Mouse (Mus musculus) layer of hippocampus, adult 11-12 months (tissue): ENCODE measurements around the gene Arhgap44.

Source experiments
- DNase-seq: peaks from one replicate; pipeline ENCODE4 v3.0.0; 2022; ENCODE audit warnings: low spot score

Gene Arhgap44

DNA sequence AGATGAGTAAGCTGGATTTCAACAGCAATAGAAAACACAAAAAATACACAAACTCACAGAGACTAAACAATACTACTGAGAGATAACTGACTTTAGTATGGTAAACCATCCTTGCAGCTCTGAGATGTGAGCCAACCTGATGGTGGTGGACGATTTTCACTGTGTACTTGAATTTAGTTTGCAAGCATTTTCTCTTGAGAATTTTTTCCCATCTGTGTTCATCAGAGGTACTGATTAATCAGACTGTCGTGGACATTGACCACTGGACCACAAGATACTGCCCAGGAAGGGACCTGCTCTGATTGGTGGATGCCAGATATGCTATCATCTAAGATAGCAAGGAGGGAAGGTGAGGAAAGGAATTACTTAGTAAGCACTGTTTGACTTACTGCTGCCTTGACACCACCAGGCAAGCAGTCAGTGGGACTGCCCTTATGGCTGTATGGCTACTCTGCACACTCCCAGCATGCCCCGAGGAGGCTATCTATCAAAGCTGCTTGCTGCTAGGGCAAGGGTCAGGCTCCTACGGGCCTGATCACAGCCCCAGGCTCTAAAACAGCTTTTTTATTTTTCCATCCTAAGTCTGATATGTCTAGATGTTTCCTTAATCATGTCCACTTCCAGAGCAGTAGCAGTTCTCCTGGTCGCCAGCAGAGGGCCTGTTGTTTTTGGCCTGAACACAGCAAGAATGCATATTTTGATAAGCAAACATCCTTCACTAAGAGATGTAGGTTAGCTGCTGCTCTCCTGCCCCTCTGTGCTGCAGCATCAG is 74.1 kb downstream of the Arhgap44 start:
- DNase-seq, result peak; percentile 55

- DNase-seq, result no peak
These were observed 82.0 kb downstream of the Arhgap44 start for GRCm38 (mm10) chr11:65080761-65081160.

GRCm38 (mm10) chr11:65080274-65080673 is 82.5 kb downstream of the Arhgap44 start:
- DNase-seq, result no peak

DNA sequence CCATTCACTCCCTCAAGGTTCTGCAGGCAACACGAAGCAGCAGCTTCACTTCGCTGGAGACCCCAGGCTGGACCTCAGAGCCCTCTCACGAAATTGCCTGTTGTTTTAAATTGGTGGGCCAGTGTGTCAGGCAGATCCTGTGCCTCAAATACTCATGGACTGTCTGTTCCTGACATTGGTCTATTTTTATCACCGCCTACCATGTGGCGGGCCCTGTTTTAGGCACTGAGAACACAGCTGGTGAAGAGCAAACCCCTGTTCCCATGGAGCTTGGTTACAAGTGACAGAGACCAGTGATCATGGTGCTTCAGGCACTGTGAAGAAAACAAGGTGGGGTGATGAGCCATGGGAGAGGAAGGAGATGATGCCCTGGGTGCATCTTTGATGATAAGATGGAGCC is 93.2 kb downstream of the Arhgap44 start:
- peak; percentile 63 for DNase-seq

- DNase-seq, result no peak
These were observed 93.7 kb downstream of the Arhgap44 start for GRCm38 (mm10) chr11:65069051-65069450.

- no peak for DNase-seq
These were observed 97.6 kb downstream of the Arhgap44 start for GRCm38 (mm10) chr11:65065201-65065600.

GRCm38 (mm10) chr11:65061437-65061836 is 101.3 kb downstream of the Arhgap44 start:
- DNase-seq, result no peak

DNA sequence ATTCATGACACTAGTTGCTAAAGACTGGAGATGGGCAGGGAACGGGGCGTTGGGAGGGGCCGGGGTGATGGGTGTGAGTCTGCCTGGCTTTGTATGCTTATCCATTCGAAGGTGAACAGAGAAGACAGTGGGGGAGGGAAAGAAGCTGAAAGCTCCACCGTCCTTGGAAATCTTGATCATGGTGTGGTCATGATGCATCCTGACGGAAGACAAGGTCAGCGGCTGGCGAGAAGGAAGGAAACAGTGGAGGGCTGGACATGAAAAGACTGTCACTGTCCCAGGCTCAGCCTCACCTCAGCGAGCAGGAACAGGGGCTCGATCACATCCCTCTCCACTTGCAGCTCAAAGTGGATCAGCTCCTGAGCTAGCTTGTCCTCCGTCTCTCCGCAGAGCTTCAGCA is 103.2 kb downstream of the Arhgap44 start:
- DNase-seq, result no peak

DNA sequence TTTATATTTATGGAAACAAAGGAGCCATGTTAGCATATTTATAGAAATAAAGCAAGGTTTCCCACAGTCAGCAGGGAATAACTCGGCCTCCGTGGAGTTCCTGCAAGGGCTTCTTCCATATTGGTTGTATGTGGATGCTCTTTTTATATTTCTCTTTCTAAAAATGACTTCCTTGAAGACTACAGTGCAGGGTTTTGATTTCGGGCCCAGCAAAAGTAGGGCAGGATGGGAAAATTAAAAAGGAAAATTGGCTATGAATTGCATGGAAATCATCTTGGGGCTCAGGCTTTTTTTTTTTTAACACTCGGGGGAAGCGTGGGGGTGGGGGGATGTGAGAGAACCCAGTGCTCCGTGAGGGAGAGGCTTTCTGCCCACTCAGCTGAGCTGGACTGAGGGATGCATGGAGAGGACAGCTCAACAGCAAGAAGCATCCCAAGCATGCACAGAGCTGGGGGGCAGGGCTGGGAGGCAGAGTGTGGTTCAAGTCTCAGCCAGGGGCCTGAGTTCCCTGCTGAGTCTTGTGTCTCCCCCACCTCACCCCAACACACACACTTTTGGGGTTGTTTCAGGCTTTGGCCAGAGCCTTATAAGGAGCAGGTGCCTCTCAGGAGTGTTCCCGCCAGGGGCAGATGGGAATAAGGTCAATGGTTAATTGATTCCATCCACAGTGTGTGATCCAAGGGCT is 104.4 kb downstream of the Arhgap44 start:
- DNase-seq, result no peak

GRCm38 (mm10) chr11:65055596-65055995 is 107.2 kb downstream of the Arhgap44 start:
- DNase-seq, result no peak

DNA sequence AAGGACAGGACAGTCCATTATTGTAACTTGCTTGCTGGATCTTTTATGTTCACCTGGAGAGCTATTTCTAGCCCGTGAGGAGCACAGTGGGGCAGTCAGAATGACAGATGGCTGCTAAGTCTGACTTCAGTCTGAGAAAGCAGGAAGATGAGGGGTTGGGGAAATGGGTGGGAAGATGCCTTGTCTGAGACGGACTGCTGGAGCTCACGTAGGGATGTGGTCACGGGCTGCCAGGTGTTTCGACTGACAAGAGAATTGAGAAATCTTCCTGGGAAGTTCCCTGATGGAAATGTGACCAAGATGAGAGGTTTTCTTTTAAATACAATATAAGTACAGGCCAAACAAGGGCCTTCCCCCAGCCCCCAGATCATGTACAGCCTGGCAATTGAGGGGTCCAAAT is 108.5 kb downstream of the Arhgap44 start:
- DNase-seq, result no peak

DNA sequence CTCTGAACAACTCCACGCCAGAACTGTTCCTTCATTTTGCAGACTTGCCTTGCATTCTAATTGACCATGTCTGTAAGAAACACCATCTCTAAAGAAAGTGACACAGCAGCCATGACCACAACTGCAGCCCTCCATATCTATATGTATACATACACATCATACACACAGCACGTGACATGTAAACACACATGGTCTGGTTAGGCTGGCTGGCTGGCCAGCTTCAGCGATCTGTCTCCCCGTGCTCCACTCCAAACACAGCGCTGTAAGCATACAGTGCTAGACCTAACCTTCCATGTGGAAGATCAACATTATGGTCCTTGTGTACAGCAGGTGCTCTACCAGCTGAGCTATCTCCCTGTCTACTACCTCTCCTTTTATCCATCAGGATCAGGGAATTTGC is 111.9 kb downstream of the Arhgap44 start:
- no peak for DNase-seq

GRCm38 (mm10) chr11:65049090-65049489 is 113.7 kb downstream of the Arhgap44 start:
- no peak for DNase-seq

GRCm38 (mm10) chr11:65040556-65040955 is 122.2 kb downstream of the Arhgap44 start:
- DNase-seq, result no peak

DNA sequence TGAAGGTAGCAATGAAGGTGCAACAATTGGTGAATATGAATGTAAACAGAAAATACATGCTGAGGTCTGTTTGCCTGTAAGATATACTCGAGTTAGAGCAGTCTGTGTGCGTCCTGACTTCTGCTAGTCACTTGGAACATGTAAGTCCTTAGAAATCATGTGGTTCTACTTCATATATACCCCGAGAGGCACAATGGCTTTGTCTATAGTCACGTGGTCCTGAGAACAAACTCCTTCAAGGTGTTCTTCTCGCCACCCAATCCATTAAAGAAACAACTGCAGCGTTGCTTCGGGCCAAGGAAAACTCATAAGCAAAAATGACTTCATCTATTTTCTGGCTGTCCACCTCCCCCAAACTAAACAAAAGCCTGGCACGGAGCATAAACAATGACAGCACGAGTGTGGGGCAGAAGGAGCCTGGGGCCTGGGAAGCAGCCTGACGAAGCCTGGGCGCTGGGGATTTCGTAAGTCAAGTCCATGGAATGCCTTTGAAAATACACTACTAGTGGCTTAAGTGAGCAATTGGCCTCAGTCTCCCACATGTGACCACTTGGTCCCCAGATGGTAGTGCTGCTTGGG is 123.2 kb downstream of the Arhgap44 start:
- DNase-seq, result no peak

DNA sequence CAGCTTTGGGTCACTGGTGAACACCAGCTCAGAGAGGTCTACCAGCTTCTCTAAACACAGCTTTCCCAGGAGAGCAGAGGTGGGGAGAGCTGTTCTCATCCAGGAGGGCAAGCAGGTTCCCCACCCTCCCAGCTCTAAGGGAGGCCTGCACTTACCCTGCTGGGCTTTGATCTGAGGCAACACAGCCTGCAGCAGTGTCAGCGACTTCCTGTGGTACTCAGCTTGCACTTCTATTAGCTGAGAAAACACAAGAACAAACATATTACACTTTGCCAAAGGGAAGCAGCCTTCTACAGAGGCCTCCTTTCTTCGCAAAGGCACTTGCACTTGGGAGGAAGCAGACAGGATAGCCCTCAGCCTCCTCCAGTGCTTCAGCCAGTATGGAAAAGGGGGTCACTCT is 123.8 kb downstream of the Arhgap44 start:
- DNase-seq, result no peak

- DNase-seq, result no peak
These were observed 130.5 kb downstream of the Arhgap44 start for GRCm38 (mm10) chr11:65032221-65032620.

GRCm38 (mm10) chr11:65030201-65030600 is 132.6 kb downstream of the Arhgap44 start:
- DNase-seq, result no peak

- no peak for DNase-seq
These were observed 134.7 kb downstream of the Arhgap44 start for GRCm38 (mm10) chr11:65028049-65028448.

DNA sequence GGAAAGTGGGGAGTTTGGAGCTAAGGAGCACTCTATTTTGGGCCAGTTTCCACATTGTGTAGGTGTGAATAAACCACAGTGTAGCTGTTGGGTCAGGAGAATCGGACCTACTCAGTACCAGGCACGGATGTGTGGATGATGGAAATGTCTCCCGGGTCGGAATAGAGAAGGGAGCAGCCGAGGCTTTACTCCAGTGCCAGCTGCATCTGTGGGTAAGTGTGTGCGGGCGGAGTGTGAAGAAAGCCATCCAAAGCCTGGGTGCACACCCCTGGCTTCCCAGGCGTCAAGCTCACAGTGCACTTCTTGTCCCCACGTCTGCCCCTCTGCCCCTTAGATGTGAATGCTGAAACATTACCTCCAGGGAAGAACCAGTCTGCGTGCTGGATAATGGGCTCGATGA is 140.0 kb downstream of the Arhgap44 start:
- DNase-seq, result no peak

DNA sequence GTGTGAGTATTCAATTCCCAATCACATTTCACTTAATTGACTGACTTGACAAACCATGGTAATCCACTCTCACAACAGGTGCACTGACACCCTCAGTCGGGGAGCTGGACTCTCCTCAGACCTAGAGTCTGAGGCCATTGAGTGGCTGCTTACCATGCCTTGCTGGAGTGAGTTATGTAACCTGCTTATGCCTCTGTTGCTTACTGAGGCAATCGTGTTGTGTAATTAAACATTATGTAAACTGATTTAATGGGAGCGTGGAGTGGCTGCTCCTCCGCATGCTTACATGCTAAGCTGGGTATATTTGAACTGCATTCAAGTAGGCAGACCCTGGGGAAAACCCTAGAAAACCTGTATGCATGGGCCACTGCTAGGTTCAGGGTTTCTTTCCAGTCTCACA is 142.0 kb downstream of the Arhgap44 start:
- no peak for DNase-seq

GRCm38 (mm10) chr11:65016754-65017153 is 146.0 kb downstream of the Arhgap44 start:
- DNase-seq, result no peak

- DNase-seq, result no peak
These were observed 148.9 kb downstream of the Arhgap44 start for GRCm38 (mm10) chr11:65013906-65014305.
